In genomic region chr4:103213859-103214497, GRCm38 (mm10) we compare ENCODE assay signal across 8 mouse cellular contexts. TPM values are rescaled to one million over a fixed set of nuclear protein-coding genes. Genes with fewer than 3 reads are reported as not detected.
DNase-seq lines count a peak whose midpoint lies in the region; ATAC-seq and TF ChIP-seq lines count a peak whose summit lies in the region.

No protein-coding gene starts in this region.

- peaks cover 2% of the 10 kb centered on the region; the same call in 1 of the 2 replicates for H3K79me2 ChIP-seq in heart, adult 2 months (replicated peaks; ENCODE audit: control insufficient read depth, insufficient read depth, low read length)
- H3K79me2 ChIP-seq in C2C12 (ENCODE audit: control insufficient read depth, insufficient read depth): peaks cover 15% of the 10 kb centered on the region

- TF ChIP-seq POLR2A in heart, adult 2 months (IDR thresholded peaks at IDR 0.05; ENCODE audit: insufficient read depth, low read depth, low read length): no peak

- peak overlapping the region; percentile 96 for H3K4me3 ChIP-seq in heart, adult 2 months
- H3K4me3 ChIP-seq in C2C12 (ENCODE audit: insufficient read depth, poor library complexity, severe bottlenecking): peak overlapping the region; percentile 65
- peak overlapping the region; percentile 80 for H3K4me3 ChIP-seq in heart, postnatal 0 days (ENCODE audit: low read depth, low read length)
- H3K4me3 ChIP-seq in liver, embryonic 11.5 days (ENCODE audit: low read depth, low read length): peak overlapping the region; percentile 92

- TF ChIP-seq CTCF in heart, adult 2 months (IDR thresholded peaks at IDR 0.05): no peak
- TF ChIP-seq CTCF in C2C12 (IDR thresholded peaks at IDR 0.05; ENCODE audit: control insufficient read depth, insufficient read depth, insufficient read length): no peak
- TF ChIP-seq CTCF in heart, postnatal 0 days (IDR thresholded peaks at IDR 0.05; ENCODE audit: low read depth): no peak

- no peak for ATAC-seq in heart, postnatal 0 days (ENCODE audit: insufficient read depth, low read depth)
- no peak for ATAC-seq in liver, embryonic 11.5 days (replicated peaks; ENCODE audit: low FRiP score)
- no peak for ATAC-seq in megakaryocyte progenitor cell, adult 5-6 weeks (replicated peaks; ENCODE audit: poor library complexity)

- H3K4me1 ChIP-seq in heart, adult 2 months (ENCODE audit: control insufficient read depth, insufficient read depth, low read length): peaks cover 3% of the 10 kb centered on the region
- H3K4me1 ChIP-seq in heart, postnatal 0 days (ENCODE audit: control insufficient read depth, insufficient read depth): 0 out of 2 replicates have a peak, but pooled peaks cover 6% of the 10 kb centered on the region
- 0 out of 2 replicates have a peak, but pooled peaks cover 4% of the 10 kb centered on the region for H3K4me1 ChIP-seq in liver, embryonic 11.5 days (replicated peaks; ENCODE audit: control insufficient read depth, insufficient read depth, low read length)

- no peak for TF ChIP-seq EP300 in heart, adult 2 months (IDR thresholded peaks at IDR 0.05; ENCODE audit: insufficient read depth, low read depth, low read length)
- no peak for TF ChIP-seq EP300 in heart, postnatal 0 days (IDR thresholded peaks at IDR 0.05; ENCODE audit: low read depth)

- H3K36me3 ChIP-seq in heart, adult 2 months (ENCODE audit: control insufficient read depth, insufficient read depth, low read length): no peaks in the 10 kb centered on the region; the same call in 1 of the 2 replicates
- H3K36me3 ChIP-seq in C2C12 (ENCODE audit: control insufficient read depth, insufficient read depth): peaks cover 12% of the 10 kb centered on the region
- peaks cover 20% of the 10 kb centered on the region for H3K36me3 ChIP-seq in heart, postnatal 0 days (replicated peaks; ENCODE audit: control insufficient read depth, insufficient read depth, low read length)
- no peaks in the 10 kb centered on the region; the same call in 1 of the 2 replicates for H3K36me3 ChIP-seq in liver, embryonic 11.5 days (ENCODE audit: control insufficient read depth, insufficient read depth, low read length)

- H3K9me3 ChIP-seq in heart, postnatal 0 days (replicated peaks; ENCODE audit: control insufficient read depth, low read length): no peaks in the 10 kb centered on the region
- no peaks in the 10 kb centered on the region for H3K9me3 ChIP-seq in liver, embryonic 11.5 days (ENCODE audit: control insufficient read depth, low read length)

- intact Hi-C loops in heart, adult 2 months (cut with DNase I): loop anchor here (1.0 to 5.0 kb wide), 3 partner anchors 62 to 99 kb away; partner anchors contain the start of gene Oma1
- intact Hi-C loops in heart, postnatal 14 days (cut with DNase I): loop anchor here (5.0 kb wide), 1 partner anchor 67 kb away; no protein-coding TSS in a partner anchor

- WGBS in heart, adult 2 months: 4% methylated on average over 30 of the region's 30 CpGs
- 5% methylated on average over 30 of the region's 30 CpGs for WGBS in heart, postnatal 0 days
- 4% methylated on average over 30 of the region's 30 CpGs for WGBS in liver, embryonic 11.5 days

- peak overlapping the region; percentile 98 for H3K9ac ChIP-seq in heart, adult 2 months (ENCODE audit: low read depth, low read length)
- peak overlapping the region; percentile 97 for H3K9ac ChIP-seq in heart, postnatal 0 days (replicated peaks; ENCODE audit: low read depth, low read length)
- peak overlapping the region; percentile 99 for H3K9ac ChIP-seq in liver, embryonic 11.5 days (ENCODE audit: low read depth, low read length)

- no peaks in the 10 kb centered on the region for H3K27me3 ChIP-seq in heart, adult 2 months (ENCODE audit: control insufficient read depth, insufficient read depth, low read length)
- no peaks in the 10 kb centered on the region for H3K27me3 ChIP-seq in C2C12 (ENCODE audit: control insufficient read depth, insufficient read depth, insufficient read length)
- no peaks in the 10 kb centered on the region for H3K27me3 ChIP-seq in heart, postnatal 0 days (ENCODE audit: control insufficient read depth, insufficient read depth, low read length)
- no peaks in the 10 kb centered on the region for H3K27me3 ChIP-seq in liver, embryonic 11.5 days (replicated peaks; ENCODE audit: control insufficient read depth, insufficient read depth, low read length)

- peaks cover 5% of the 10 kb centered on the region for H3K79me3 ChIP-seq in C2C12 (ENCODE audit: low read depth)

- peak overlapping the region; percentile 87 for H3K27ac ChIP-seq in heart, adult 2 months
- peak overlapping the region; percentile 95 for H3K27ac ChIP-seq in heart, postnatal 0 days (ENCODE audit: low read depth)
- peak overlapping the region; percentile 96 for H3K27ac ChIP-seq in liver, embryonic 11.5 days (ENCODE audit: low read depth, low read length)

- H3K4me2 ChIP-seq in heart, postnatal 0 days (ENCODE audit: low read depth, low read length): peak overlapping the region; percentile 71
- H3K4me2 ChIP-seq in liver, embryonic 11.5 days: peak overlapping the region; percentile 85

- DNase-seq in heart, adult 2 months: peak in 1 of 2 experiments; percentile 23
- no peak for DNase-seq in heart, postnatal 14 days
- DNase-seq in cerebellum, postnatal 14 days: peak; percentile 13 to 31
- peak; percentile 23 for DNase-seq in heart, postnatal 0 days (ENCODE audit: low spot score)
- DNase-seq in liver, embryonic 11.5 days (ENCODE audit: low spot score): peak; percentile 36
- DNase-seq in retina, postnatal 1 day: peak; percentile 14

- peak overlapping the region; percentile 87 for H3ac ChIP-seq in C2C12 (ENCODE audit: control insufficient read depth, insufficient read length, low read depth)

TF ChIP-seq in C2C12, 6 proteins besides CTCF, POLR2A, EP300 and RAD21:
- TF ChIP-seq MYOD1 (IDR thresholded peaks at IDR 0.05; ENCODE audit: control insufficient read depth, insufficient read length, low read depth) (no peak), USF1 (IDR thresholded peaks at IDR 0.05; ENCODE audit: low read depth) (no peak)
TF ChIP-seq in C2C12: peak in this region for 0.

RNA-seq across cellular contexts. Expression of gene Slc35d1, which starts 1.0 kb away (rescaled TPM):
- 1 to 10 TPM; 7.6 to 8.0 TPM for total RNA-seq in heart, adult 2 months (2021)
- polyA plus RNA-seq in heart, adult 2 months (2012; rRNA removed): 3.9 and 7.3 TPM in 2 replicates
- total RNA-seq in heart, postnatal 14 days (2021): 1 to 10 TPM; 7.4 to 8.8 TPM
- 4.8 TPM for polyA plus RNA-seq in C2C12 (2012; fragmentation: generic; extraction: Trizol)
- 2.6 and 4.8 TPM in 2 replicates for total RNA-seq in heart, postnatal 0 days (2014; rRNA removed; ENCODE audit: low replicate concordance)
- 3.4 and 4.2 TPM in 2 replicates for polyA plus RNA-seq in heart, postnatal 0 days (2015; fragmentation: Nextera tagmentation; extraction: Ambion mirVana)
- 15.4 and 16.8 TPM in 2 replicates for polyA plus RNA-seq in liver, embryonic 11.5 days (2014; fragmentation: Nextera tagmentation; extraction: Ambion mirVana)
- 16.8 and 20.3 TPM in 2 replicates for total RNA-seq in megakaryocyte progenitor cell, adult 5-6 weeks (2015)
- total RNA-seq in megakaryocyte progenitor cell, adult 5-6 weeks (2017): 5.3 and 6.7 TPM in 2 replicates

Comparison
In these comparisons a context has a peak if more than half of its experiments do, and no peak if none do; other contexts are left out.
1. DNase-seq: peak in cerebellum, postnatal 14 days (2 of 2), heart, postnatal 0 days (single experiment), liver, embryonic 11.5 days (single experiment) and retina, postnatal 1 day (single experiment); none in heart, postnatal 14 days (0 of 2).
2. Peak in every context shown above with its lines, with median percentiles within 50 percentile points of each other: H3K27ac ChIP-seq, H3K4me3 ChIP-seq and H3K9ac ChIP-seq.